Mouse (Mus musculus): ENCODE measurements at regions not wholly inside any gene's neighbourhood (a gene's known extent, or its start where the extent isn't known, plus 50 kb on each side); places are given as distances from the start of the nearest gene placed in this dataset.

DNA sequence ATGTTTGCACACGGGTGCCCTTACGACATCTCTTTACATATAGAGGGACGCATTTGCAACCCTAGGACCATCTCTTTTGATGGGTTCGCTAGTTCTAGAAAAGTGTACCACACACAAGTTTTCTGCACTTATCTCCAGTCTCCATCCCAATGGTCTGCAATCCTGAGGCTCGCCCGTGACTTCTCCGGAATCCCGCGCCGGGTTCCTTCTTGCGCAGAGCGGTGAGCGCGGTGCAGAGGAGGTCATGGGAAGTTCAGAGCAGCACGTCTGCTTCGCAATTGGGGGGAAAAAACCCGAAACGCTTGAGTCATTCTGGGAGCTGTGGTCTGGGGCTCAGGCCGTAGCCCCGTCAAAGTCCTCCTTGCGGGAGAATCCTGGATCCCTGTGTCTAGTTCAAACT lies 82.0 kb downstream of the Kcnrg start:
- Histone ChIP-seq H3K4me1 (replicated peaks; ENCODE audit: control insufficient read depth, insufficient read depth, low read length) (peaks cover 22% of the 10 kb centered on the region; the same call in 1 of the 2 replicates), H3K4me2 (ENCODE audit: low read length) (peak overlapping the region; percentile 39), H3K9ac (ENCODE audit: low read length) (no peak overlapping the region), H3K27me3 (replicated peaks; ENCODE audit: control insufficient read depth, insufficient read depth, low read length) (peaks cover 62% of the 10 kb centered on the region), H3K9me3 (ENCODE audit: control insufficient read depth, low read length) (no peaks in the 10 kb centered on the region), H3K4me3 (ENCODE audit: low read depth, low read length) (peak overlapping the region; percentile 13; the same call in 1 of the 2 replicates), H3K36me3 (ENCODE audit: control insufficient read depth, insufficient read depth, low read length) (no peaks in the 10 kb centered on the region), H3K27ac (ENCODE audit: low read depth) (no peak overlapping the region)
- DNase-seq (ENCODE audit: low spot score) = peak; percentile 78
- ATAC-seq (replicated peaks; ENCODE audit: low FRiP score, low TSS enrichment, low read depth) = no peak
- WGBS = 1% methylated on average over 21 of the region's 21 CpGs

DNA sequence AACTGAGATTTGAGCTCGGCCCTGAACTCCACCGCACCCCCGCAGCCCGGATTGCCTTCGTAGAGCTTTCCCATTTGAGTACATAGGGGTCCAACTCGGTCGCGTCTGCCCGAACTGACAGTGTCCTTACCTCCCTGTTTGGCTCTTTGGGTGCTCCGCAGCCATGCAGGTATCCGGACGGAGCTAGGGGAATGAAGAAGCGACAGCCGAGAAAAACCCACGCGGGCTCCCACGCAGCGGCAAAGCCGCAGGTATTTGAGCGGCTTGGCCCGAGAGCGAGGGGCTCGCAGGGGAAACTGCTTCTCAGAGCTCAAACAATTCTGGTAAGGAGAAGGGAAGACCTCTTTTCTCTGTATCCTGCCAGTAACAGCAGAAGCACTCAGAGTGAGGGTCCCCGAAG lies 82.5 kb downstream of the Kcnrg start:
- peak overlapping the region; percentile 39 for H3K4me2 ChIP-seq (ENCODE audit: low read length)
- no peak for ATAC-seq (replicated peaks; ENCODE audit: low FRiP score, low TSS enrichment, low read depth)
- peak; percentile 63 for DNase-seq (ENCODE audit: low spot score)
- 17% methylated on average over 24 of the region's 24 CpGs for WGBS
- H3K27me3 ChIP-seq (replicated peaks; ENCODE audit: control insufficient read depth, insufficient read depth, low read length) = peaks cover 57% of the 10 kb centered on the region
- no peak overlapping the region for H3K27ac ChIP-seq (ENCODE audit: low read depth)
- H3K9ac ChIP-seq (ENCODE audit: low read length) = no peak overlapping the region
- peak overlapping the region; percentile 13; the same call in 1 of the 2 replicates for H3K4me3 ChIP-seq (ENCODE audit: low read depth, low read length)
- H3K4me1 ChIP-seq (replicated peaks; ENCODE audit: control insufficient read depth, insufficient read depth, low read length) = peaks cover 19% of the 10 kb centered on the region; the same call in 1 of the 2 replicates
- no peaks in the 10 kb centered on the region for H3K36me3 ChIP-seq (ENCODE audit: control insufficient read depth, insufficient read depth, low read length)
- no peaks in the 10 kb centered on the region for H3K9me3 ChIP-seq (ENCODE audit: control insufficient read depth, low read length)

DNA sequence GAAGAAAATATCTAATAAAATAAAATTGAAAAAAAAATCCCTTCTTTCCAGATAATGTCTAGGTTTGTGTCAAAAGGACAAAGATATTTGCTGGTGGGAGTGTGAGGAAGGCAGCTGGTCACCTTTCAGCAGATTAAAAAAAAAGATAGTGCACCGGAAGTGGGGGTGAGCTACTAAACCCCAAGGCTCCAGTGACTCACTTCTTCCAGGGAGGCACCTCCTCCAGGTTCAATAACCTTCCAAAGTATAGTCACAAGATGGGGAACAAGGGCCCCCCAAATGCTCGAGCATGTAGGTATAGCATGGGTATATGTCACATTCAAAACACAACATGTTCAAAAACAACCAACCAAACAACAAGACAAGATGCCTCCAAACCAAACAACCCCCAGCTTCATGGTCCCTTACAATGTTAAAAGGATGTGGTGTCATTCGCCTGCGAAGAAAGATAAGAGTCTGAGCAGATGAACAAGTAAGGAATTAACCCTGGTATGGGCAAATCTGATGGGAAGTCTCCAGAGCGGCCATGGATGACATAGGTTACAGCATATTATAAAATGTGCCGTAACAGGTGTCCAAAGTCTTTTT lies 84.6 kb downstream of the Kcnrg start:
- H3K4me1 ChIP-seq (replicated peaks; ENCODE audit: control insufficient read depth, insufficient read depth, low read length) = peaks cover 10% of the 10 kb centered on the region; the same call in 1 of the 2 replicates
- H3K4me3 ChIP-seq (ENCODE audit: low read depth, low read length) = no peak overlapping the region
- 84% methylated on average over 6 of the region's 6 CpGs for WGBS
- ATAC-seq (replicated peaks; ENCODE audit: low FRiP score, low TSS enrichment, low read depth) (no peak), DNase-seq (ENCODE audit: low spot score) (no peak)
- H3K36me3 ChIP-seq (ENCODE audit: control insufficient read depth, insufficient read depth, low read length) = no peaks in the 10 kb centered on the region
- peaks cover 38% of the 10 kb centered on the region for H3K27me3 ChIP-seq (replicated peaks; ENCODE audit: control insufficient read depth, insufficient read depth, low read length)
- H3K27ac ChIP-seq (ENCODE audit: low read depth) = no peak overlapping the region
- no peak overlapping the region for H3K4me2 ChIP-seq (ENCODE audit: low read length)
- no peaks in the 10 kb centered on the region for H3K9me3 ChIP-seq (ENCODE audit: control insufficient read depth, low read length)
- no peak overlapping the region for H3K9ac ChIP-seq (ENCODE audit: low read length)

DNA sequence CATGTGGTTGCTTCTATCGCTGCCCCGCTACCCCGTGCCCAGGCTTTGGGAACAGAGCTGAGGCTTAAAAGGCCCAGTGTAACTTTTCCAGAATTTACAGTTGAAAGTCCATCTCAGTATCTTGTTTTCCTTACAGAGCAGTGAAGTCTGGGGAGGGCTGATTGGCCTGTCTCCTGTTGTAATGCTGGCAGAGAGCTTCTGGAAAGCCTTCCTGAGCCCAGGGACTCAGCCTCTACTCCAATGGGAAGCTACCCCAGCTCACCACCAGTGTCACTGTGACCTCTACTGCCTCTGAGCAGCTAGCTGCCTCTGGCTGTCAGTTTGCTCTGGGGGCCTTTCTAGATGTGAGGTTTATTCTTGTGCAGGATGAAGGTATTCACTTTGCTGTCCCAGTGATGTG lies 87.5 kb downstream of the Kcnrg start:
- DNase-seq (ENCODE audit: low spot score) (no peak), ATAC-seq (replicated peaks; ENCODE audit: low FRiP score, low TSS enrichment, low read depth) (no peak)
- Histone ChIP-seq H3K27me3 (replicated peaks; ENCODE audit: control insufficient read depth, insufficient read depth, low read length) (peaks cover 17% of the 10 kb centered on the region), H3K4me1 (replicated peaks; ENCODE audit: control insufficient read depth, insufficient read depth, low read length) (0 out of 2 replicates have a peak, but pooled peaks cover under 1% of the 10 kb centered on the region), H3K9me3 (ENCODE audit: control insufficient read depth, low read length) (no peaks in the 10 kb centered on the region), H3K27ac (ENCODE audit: low read depth) (no peak overlapping the region), H3K36me3 (ENCODE audit: control insufficient read depth, insufficient read depth, low read length) (no peaks in the 10 kb centered on the region), H3K9ac (ENCODE audit: low read length) (no peak overlapping the region), H3K4me2 (ENCODE audit: low read length) (no peak overlapping the region), H3K4me3 (ENCODE audit: low read depth, low read length) (no peak overlapping the region)
- 96% methylated on average over 3 of the region's 3 CpGs for WGBS

DNA sequence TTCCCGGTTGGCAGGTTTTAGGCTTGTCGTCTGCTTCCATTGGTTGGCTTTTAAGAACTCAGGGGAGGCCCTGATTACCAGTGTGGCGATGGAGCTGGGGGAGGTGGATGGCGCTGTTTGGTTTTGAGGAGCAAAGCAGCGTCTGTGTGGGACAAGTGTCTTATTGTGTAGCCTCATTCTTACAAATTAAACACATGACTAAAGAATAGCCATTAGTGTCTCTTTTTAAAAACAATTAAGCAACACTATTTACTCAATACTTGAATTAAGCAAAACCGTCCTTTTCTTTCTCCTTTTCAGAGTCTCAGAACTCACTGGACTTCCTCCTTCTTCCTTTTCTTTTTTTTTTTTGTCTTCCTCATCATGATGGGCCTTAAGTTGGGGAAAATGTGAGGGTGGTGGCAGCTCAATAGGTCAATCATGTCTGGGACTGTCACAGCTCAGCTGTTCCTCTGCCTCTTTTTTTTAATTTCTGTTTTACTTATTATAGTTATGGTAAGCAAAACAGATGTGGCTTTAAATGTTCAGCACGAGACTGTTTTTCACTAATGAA lies 89.1 kb downstream of the Kcnrg start:
- Histone ChIP-seq H3K27me3 (replicated peaks; ENCODE audit: control insufficient read depth, insufficient read depth, low read length) (peaks cover 1% of the 10 kb centered on the region), H3K9ac (ENCODE audit: low read length) (no peak overlapping the region), H3K4me2 (ENCODE audit: low read length) (no peak overlapping the region), H3K9me3 (ENCODE audit: control insufficient read depth, low read length) (no peaks in the 10 kb centered on the region), H3K27ac (ENCODE audit: low read depth) (no peak overlapping the region), H3K4me1 (replicated peaks; ENCODE audit: control insufficient read depth, insufficient read depth, low read length) (no peaks in the 10 kb centered on the region), H3K4me3 (ENCODE audit: low read depth, low read length) (no peak overlapping the region), H3K36me3 (ENCODE audit: control insufficient read depth, insufficient read depth, low read length) (no peaks in the 10 kb centered on the region)
- ATAC-seq (replicated peaks; ENCODE audit: low FRiP score, low TSS enrichment, low read depth) (no peak), DNase-seq (ENCODE audit: low spot score) (no peak)
- WGBS = 67% methylated on average over 7 of the region's 7 CpGs

- Histone ChIP-seq H3K9ac (ENCODE audit: low read length) (no peak overlapping the region), H3K4me2 (ENCODE audit: low read length) (no peak overlapping the region), H3K9me3 (ENCODE audit: control insufficient read depth, low read length) (no peaks in the 10 kb centered on the region), H3K36me3 (ENCODE audit: control insufficient read depth, insufficient read depth, low read length) (no peaks in the 10 kb centered on the region), H3K4me1 (replicated peaks; ENCODE audit: control insufficient read depth, insufficient read depth, low read length) (no peaks in the 10 kb centered on the region), H3K4me3 (ENCODE audit: low read depth, low read length) (no peak overlapping the region), H3K27me3 (replicated peaks; ENCODE audit: control insufficient read depth, insufficient read depth, low read length) (no peaks in the 10 kb centered on the region), H3K27ac (ENCODE audit: low read depth) (no peak overlapping the region)
- WGBS = 68% methylated on average over 13 of the region's 13 CpGs
- ATAC-seq (replicated peaks; ENCODE audit: low FRiP score, low TSS enrichment, low read depth) = no peak
- no peak for DNase-seq (ENCODE audit: low spot score)
Measured at GRCm38 (mm10) chr14:61696886-61697554, 89.8 kb downstream of the Kcnrg start.

GRCm38 (mm10) chr14:61697704-61698103 lies 90.4 kb downstream of the Kcnrg start:
- Histone ChIP-seq H3K27ac (ENCODE audit: low read depth) (no peak overlapping the region), H3K27me3 (replicated peaks; ENCODE audit: control insufficient read depth, insufficient read depth, low read length) (no peaks in the 10 kb centered on the region), H3K4me2 (ENCODE audit: low read length) (no peak overlapping the region), H3K36me3 (ENCODE audit: control insufficient read depth, insufficient read depth, low read length) (no peaks in the 10 kb centered on the region), H3K4me1 (replicated peaks; ENCODE audit: control insufficient read depth, insufficient read depth, low read length) (no peaks in the 10 kb centered on the region), H3K9ac (ENCODE audit: low read length) (no peak overlapping the region), H3K9me3 (ENCODE audit: control insufficient read depth, low read length) (no peaks in the 10 kb centered on the region), H3K4me3 (ENCODE audit: low read depth, low read length) (no peak overlapping the region)
- WGBS = 89% methylated on average over 10 of the region's 10 CpGs
- DNase-seq (ENCODE audit: low spot score) = no peak
- ATAC-seq (replicated peaks; ENCODE audit: low FRiP score, low TSS enrichment, low read depth) = no peak

DNA sequence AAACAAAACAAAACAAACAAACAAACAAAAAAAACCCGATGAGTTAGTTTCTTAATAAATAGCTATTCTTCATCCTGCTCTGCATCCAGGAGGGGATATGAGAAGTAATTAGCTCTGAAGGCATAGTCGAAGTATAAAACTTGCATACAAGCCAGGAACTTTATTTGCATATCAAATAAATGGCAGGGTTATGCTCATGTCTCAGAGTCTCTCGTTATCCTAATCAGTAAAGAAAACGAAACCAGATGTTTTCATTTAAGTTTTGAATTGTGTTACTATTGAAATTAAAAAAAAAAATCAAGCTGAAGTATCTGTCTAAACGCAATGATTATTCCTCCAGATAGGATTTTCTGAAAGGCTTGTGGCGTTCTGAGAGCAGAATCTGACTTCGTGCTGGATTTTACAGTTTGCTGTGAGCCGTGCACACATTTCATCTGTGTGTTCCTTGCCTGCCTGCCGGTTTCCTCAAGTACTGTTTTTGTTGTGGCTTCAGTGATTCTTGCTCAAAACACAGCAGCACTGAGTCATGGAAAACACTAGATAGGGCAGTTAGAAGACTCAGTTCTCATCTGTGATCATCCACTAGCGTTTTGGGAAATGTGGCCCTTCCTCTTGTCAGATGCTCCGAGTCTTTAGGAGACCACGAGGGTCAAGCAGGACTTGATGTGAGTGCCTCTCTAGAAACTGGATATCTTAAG lies 91.2 kb downstream of the Kcnrg start:
- Histone ChIP-seq H3K4me2 (ENCODE audit: low read length) (no peak overlapping the region), H3K4me1 (replicated peaks; ENCODE audit: control insufficient read depth, insufficient read depth, low read length) (no peaks in the 10 kb centered on the region), H3K9me3 (ENCODE audit: control insufficient read depth, low read length) (no peaks in the 10 kb centered on the region), H3K4me3 (ENCODE audit: low read depth, low read length) (no peak overlapping the region), H3K9ac (ENCODE audit: low read length) (no peak overlapping the region), H3K36me3 (ENCODE audit: control insufficient read depth, insufficient read depth, low read length) (no peaks in the 10 kb centered on the region), H3K27ac (ENCODE audit: low read depth) (no peak overlapping the region), H3K27me3 (replicated peaks; ENCODE audit: control insufficient read depth, insufficient read depth, low read length) (no peaks in the 10 kb centered on the region)
- ATAC-seq (replicated peaks; ENCODE audit: low FRiP score, low TSS enrichment, low read depth) (no peak), DNase-seq (ENCODE audit: low spot score) (no peak)
- WGBS = 70% methylated on average over 12 of the region's 12 CpGs

Measured in intestine, embryonic 14.5 days (tissue).